Mouse (Mus musculus) Muller cell, postnatal 12 days (primary cell): ENCODE measurements around the gene Bet1l.

ENCODE experiments used
- DNase-seq: peaks from one replicate; pipeline ENCODE4 v3.0.0-alpha.2; 2015; ENCODE audit errors: inconsistent ontology term

Gene Bet1l

DNA sequence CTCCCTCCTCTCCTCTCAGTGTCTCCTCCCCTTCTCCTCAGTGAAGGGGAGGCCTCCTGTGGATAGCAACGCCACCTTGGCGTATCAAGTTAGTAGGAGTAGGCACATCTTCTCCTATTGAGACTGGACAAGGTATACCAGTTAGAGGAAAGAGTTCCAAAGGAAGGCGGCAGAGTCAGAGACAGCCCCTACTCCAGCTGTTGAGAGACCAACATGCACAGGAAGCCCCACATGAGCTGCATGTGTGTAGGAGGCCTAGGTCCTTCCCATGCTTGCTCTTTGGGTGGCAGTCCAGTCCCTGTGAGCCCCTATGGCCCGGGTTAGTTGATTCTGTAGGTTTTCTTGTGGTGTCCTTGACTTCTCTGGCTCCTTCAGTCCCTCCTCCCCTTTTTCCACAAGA is 24.0 kb downstream of the Bet1l start:
- no peak for DNase-seq

DNA sequence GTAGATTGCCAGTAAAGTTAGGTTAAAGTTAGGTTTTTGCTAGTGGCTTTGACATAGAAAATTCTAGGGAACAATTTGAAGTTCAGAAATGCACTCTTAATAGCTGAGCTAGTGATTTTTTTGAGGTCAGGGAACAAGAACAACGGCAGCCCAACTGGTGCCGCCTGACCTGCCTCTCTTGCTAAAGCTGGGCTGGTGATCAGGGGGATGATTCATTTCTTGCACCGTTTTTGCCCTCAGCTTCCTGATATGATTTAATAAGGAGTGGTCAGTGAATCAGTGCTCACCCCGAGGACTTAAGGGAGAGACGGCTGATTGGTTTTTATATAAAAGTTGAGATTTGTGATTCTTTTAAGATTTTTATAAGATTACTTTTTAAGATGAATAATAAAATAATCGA is 25.9 kb downstream of the Bet1l start:
- DNase-seq: peak; percentile 64

DNA sequence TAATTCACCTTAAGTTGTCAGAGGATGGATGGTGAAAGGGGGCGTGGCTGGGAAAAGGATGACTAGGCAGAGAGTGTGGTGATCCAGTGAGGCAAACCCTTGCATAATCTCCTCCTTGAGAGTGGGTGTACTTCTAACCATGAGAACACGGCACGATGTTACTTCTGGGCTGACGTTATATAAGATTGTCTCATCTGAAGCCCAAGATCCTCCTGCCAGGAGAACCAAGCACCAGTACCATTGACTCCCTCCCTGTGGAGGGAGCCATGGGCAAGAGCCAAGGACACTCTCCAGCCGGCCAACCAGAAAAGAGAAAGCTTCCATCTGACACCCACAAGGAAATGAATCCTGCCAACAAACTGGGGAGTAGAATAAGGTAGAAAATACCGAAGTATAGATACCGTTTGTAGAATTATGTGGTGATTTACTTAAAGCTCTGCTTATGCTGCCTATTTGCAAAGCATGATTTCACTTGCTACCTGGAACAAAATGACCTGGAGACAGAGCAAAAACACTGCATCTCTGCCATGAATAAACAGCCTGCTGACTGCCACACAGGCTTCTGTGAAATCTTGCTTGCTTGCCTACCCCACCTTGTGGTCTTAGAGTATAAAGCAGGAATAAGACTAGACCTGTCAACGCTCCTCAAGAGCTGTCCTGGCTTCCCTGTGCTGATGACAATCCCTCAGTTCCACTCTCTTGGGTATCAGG is 29.1 kb downstream of the Bet1l start:
- peak; percentile 30 for DNase-seq

DNA sequence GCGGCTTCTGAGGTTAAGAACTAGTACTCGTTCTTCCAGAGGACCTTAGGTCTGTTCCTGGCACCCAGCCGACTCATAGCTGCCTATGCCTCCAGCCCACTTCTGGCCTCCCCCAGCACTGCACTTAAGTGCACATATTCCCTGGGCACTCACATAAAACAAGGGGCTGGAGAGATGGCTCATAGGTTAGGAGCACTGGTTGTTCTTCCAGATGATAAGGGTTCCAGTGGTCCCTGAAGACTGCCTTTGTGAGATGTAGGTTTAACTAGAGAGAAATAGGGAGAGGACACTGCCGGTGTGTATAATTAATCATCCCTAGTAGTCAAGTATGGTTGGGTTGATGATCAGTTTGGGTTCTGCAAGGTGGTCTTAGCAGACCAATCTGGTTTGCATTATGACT is 34.6 kb downstream of the Bet1l start:
- no peak for DNase-seq

DNA sequence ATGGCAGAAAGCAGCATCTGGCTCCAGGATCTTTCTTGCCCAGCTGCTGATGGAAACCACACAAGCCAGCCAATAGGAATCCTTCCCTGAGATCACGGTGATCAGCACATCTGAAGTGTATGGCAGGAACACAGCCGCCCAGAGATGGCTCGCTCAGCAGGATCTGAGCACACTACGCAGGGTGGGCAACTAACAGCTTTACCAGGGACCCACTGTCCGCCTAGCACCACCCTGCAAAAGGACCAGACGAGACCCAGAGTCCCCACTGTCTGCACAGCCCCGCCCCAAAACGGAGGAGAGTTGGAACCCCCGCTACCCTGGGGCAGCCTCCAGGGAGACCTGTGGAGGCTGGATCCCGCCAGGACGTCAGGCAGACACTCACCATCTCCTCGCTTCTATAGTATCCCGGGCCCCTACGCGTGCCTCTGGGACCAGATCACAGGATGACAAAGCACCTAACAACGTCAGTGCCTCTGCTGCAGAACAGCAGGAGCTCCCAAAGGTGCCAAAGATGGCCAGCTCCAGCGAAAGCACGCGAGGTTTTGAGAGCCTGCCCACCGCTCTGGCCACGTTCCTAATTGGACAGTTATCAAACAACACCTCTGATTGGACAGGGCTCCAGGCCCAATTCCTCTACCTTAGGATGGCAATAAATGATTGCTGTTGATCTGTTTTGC is 35.6 kb downstream of the Bet1l start, which contains the start of gene Zfp941:
Zfp941 (minus strand) TSS at position 526 of the 677 bp plus-strand sequence.
- DNase-seq: peak; percentile 81

DNA sequence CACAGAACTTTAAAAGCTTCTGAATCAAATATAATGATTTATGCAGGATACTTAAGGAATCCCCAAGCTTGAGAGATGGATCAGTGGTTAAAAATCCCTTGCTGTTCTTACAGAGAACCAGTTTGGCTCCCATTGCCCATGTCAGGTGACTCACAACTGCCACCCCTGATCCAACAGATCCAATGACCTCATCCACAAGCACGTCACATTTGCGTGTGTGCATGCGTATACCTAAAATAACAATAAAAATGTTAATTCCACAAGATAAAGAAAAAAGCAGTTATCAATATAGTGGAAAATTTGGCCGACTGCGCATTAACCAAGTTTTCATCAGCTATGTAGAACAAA is 36.1 kb downstream of the Bet1l start:
- DNase-seq: peak; percentile 8

DNA sequence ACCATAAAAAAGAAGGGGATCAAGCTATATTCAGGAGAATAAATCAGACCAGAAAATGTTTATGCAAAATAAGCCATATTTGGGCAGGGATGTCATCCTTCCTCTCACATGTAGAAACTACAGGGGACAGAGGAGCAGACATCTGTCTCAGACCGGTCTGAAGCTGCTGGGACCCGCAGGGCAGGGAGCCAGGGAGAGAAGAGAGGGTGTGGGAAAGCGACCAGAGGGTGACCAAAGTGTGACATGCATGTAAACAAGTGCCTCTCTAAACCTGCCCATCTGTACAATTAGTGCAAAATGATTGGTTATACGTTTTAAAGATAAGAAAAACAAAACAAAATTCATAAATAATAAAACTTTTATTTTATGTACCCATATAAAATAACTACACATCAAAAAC is 37.2 kb downstream of the Bet1l start:
- DNase-seq: no peak

DNA sequence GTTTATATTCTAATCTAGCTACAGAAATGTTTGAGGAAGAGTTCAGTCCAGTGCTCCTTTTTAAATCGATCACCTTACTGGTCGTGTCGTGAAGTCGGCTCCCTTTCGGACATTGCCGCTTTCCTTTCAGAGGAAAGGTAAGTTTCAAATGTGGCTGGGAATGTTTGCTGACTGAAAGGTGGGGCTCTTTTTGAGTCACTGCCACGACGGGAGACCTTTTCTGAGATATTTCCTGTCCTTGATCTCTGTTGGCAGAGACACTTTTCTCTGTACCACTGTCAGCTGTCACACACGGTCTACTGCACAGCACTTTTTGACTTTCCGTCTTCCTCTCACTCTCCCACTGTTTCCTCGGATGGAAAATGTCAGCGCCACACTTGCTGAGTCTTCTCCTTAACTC is 44.5 kb downstream of the Bet1l start:
- no peak for DNase-seq

DNA sequence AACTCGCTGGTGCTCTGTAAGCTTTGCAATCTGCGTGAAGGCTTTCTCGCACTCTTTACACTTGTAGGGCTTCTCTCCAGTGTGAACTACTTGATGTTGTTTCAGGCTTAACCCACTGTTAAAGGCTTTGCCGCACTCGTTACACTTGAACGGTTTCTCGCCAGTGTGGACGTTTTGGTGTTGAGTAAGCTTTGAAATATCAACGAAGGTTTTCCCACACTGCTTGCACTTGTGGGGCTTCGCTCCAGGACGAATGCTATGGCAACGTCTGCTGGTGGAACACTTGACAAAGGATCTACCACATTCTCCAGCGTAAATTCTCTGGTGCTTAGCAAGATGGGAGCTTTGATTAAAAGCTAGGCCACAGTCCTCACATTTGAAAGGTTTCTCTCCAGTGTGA is 45.7 kb downstream of the Bet1l start:
- no peak for DNase-seq

DNA sequence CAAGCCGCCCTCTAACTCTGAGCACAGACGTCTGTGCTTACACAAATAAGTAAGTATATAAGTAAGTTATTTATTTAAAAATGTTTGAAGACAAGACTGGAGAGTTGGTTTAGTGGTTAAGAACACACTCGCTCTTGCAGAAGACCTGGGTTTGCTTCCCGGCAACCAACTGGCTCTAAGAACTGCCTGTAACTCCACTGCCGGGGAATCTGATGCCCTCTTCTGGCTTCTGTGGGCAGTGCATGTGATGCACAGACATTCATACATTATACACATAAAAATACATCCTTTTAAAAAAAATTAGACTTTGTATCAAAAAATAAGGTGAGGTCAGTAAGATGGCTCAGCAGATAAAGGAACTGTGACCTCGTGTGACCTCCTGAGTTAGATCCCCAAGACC is 46.9 kb downstream of the Bet1l start:
- DNase-seq: no peak

DNA sequence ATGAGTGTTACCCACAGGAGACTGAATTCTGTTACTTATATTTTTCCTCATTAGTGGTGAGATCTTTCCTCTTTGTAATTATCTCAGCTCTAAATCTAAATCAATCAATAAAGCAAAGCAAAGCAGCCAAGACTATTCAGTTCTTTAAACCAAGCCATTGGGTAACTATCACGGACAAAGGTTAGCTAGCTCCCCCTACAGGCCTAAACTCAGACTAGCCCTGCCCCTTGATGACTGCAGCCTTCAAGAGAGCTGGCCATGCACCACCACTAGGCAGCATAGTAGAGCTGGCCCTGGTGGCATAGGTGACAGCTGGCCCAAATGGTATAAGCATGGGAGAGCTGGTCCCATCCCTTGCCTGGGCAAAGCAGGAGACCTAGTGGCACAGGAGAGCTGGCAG is 51.7 kb downstream of the Bet1l start:
- no peak for DNase-seq
